Mouse (Mus musculus): ENCODE data around the gene C2cd5. TPM values are rescaled to one million over a fixed set of nuclear protein-coding genes. Genes with fewer than 3 reads are reported as not detected.

Gene C2cd5
- polyA plus RNA-seq, 1 experiment from 2014 or later = 23.7 TPM

GRCm38 (mm10) chr6:142962881-142963280, 137.1 kb downstream of the C2cd5 start:
- H3K27ac ChIP-seq (ENCODE audit: low read length) = no peak overlapping the region
- peaks cover 3% of the 10 kb centered on the region; the same call in 1 of the 2 replicates for H3K9me3 ChIP-seq (replicated peaks; ENCODE audit: control insufficient read depth, low read length)
- peak overlapping the region; percentile 12; the same call in 1 of the 2 replicates for H3K4me3 ChIP-seq (ENCODE audit: low read length)
- peak overlapping the region; percentile 10; the same call in 1 of the 2 replicates for H3K4me2 ChIP-seq (ENCODE audit: low read depth, low read length)
- H3K36me3 ChIP-seq (ENCODE audit: control insufficient read depth, insufficient read depth) = no peaks in the 10 kb centered on the region
- H3K9ac ChIP-seq (ENCODE audit: low read length) = no peak overlapping the region
- H3K4me1 ChIP-seq (ENCODE audit: control insufficient read depth, insufficient read depth, low read length) = peaks cover 4% of the 10 kb centered on the region; the same call in 1 of the 2 replicates
- WGBS = 85% methylated on average over 14 of the region's 14 CpGs
- peaks cover 17% of the 10 kb centered on the region for H3K27me3 ChIP-seq (ENCODE audit: control insufficient read depth, insufficient read depth, low read length)
- ATAC-seq (replicated peaks; ENCODE audit: extremely low read depth, insufficient read depth, low FRiP score) = no peak

GRCm38 (mm10) chr6:142962476-142962875, 137.5 kb downstream of the C2cd5 start:
- H3K36me3 ChIP-seq (ENCODE audit: control insufficient read depth, insufficient read depth) = no peaks in the 10 kb centered on the region
- H3K4me1 ChIP-seq (ENCODE audit: control insufficient read depth, insufficient read depth, low read length) = peaks cover 4% of the 10 kb centered on the region; the same call in 1 of the 2 replicates
- peaks cover 3% of the 10 kb centered on the region; the same call in 1 of the 2 replicates for H3K9me3 ChIP-seq (replicated peaks; ENCODE audit: control insufficient read depth, low read length)
- H3K9ac ChIP-seq (ENCODE audit: low read length) = no peak overlapping the region
- 61% methylated on average over 10 of the region's 10 CpGs for WGBS
- no peak for ATAC-seq (replicated peaks; ENCODE audit: extremely low read depth, insufficient read depth, low FRiP score)
- peak overlapping the region; percentile 12; the same call in 1 of the 2 replicates for H3K4me3 ChIP-seq (ENCODE audit: low read length)
- H3K4me2 ChIP-seq (ENCODE audit: low read depth, low read length) = peak overlapping the region; percentile 34
- H3K27ac ChIP-seq (ENCODE audit: low read length) = no peak overlapping the region
- H3K27me3 ChIP-seq (ENCODE audit: control insufficient read depth, insufficient read depth, low read length) = peaks cover 17% of the 10 kb centered on the region

- Histone ChIP-seq H3K4me1 (ENCODE audit: control insufficient read depth, insufficient read depth, low read length) (peaks cover 4% of the 10 kb centered on the region; the same call in 1 of the 2 replicates), H3K27me3 (ENCODE audit: control insufficient read depth, insufficient read depth, low read length) (peaks cover 17% of the 10 kb centered on the region), H3K36me3 (ENCODE audit: control insufficient read depth, insufficient read depth) (no peaks in the 10 kb centered on the region), H3K4me3 (ENCODE audit: low read length) (peak overlapping the region; percentile 12; the same call in 1 of the 2 replicates), H3K9me3 (replicated peaks; ENCODE audit: control insufficient read depth, low read length) (peaks cover 3% of the 10 kb centered on the region; the same call in 1 of the 2 replicates), H3K9ac (ENCODE audit: low read length) (no peak overlapping the region), H3K4me2 (ENCODE audit: low read depth, low read length) (peak overlapping the region; percentile 34), H3K27ac (ENCODE audit: low read length) (no peak overlapping the region)
- no peak for ATAC-seq (replicated peaks; ENCODE audit: extremely low read depth, insufficient read depth, low FRiP score)
- 76% methylated on average over 9 of the region's 9 CpGs for WGBS
Observed at GRCm38 (mm10) chr6:142961721-142962455, 138.1 kb downstream of the C2cd5 start.

Other genes with a start within 250 kb of the C2cd5 start
- gene St8sia1, start 135.7 kb downstream of the C2cd5 start, polyA plus RNA-seq (2015; fragmentation: Nextera tagmentation; extraction: Ambion mirVana) = 0.99 and 2.0 TPM in 2 replicates
- 13.3 and 13.4 TPM in 2 replicates for gene Etnk1, start 67.1 kb upstream of the C2cd5 start, polyA plus RNA-seq (2015; fragmentation: Nextera tagmentation; extraction: Ambion mirVana)